Mouse (Mus musculus) embryo, embryonic 11.5 days (tissue): ENCODE data around the gene Tspan32.

Experiments
- DNase-seq: peaks from one replicate; pipeline ENCODE4 v3.0.0-alpha.2; 2012; ENCODE audit warnings: low read depth, low spot score

The Tspan32 gene

GRCm38 (mm10) chr7:143033581-143033980 lies 28.7 kb downstream of the Tspan32 start:
- no peak for DNase-seq

- DNase-seq: no peak
Measured at GRCm38 (mm10) chr7:143034112-143034511, 29.3 kb downstream of the Tspan32 start.

- DNase-seq: no peak
Measured at GRCm38 (mm10) chr7:143034519-143035450, 29.9 kb downstream of the Tspan32 start.

GRCm38 (mm10) chr7:143036787-143037186 lies 31.9 kb downstream of the Tspan32 start:
- DNase-seq: no peak

GRCm38 (mm10) chr7:143037306-143037705 lies 32.5 kb downstream of the Tspan32 start:
- no peak for DNase-seq

GRCm38 (mm10) chr7:143038174-143038931 lies 33.5 kb downstream of the Tspan32 start:
- no peak for DNase-seq

GRCm38 (mm10) chr7:143040561-143040960 lies 35.7 kb downstream of the Tspan32 start:
- DNase-seq: no peak

GRCm38 (mm10) chr7:143041138-143041822 lies 36.4 kb downstream of the Tspan32 start:
- no peak for DNase-seq

- no peak for DNase-seq
Measured at GRCm38 (mm10) chr7:143042089-143042488, 37.2 kb downstream of the Tspan32 start.

GRCm38 (mm10) chr7:143042897-143043300 lies 38.1 kb downstream of the Tspan32 start:
- no peak for DNase-seq

GRCm38 (mm10) chr7:143044049-143044825 lies 39.4 kb downstream of the Tspan32 start:
- DNase-seq: no peak

- no peak for DNase-seq
Measured at GRCm38 (mm10) chr7:143044826-143045206, 40.0 kb downstream of the Tspan32 start.

- DNase-seq: no peak
Measured at GRCm38 (mm10) chr7:143046358-143046757, 41.5 kb downstream of the Tspan32 start.

- DNase-seq: no peak
Measured at GRCm38 (mm10) chr7:143049331-143049730, 44.5 kb downstream of the Tspan32 start.

- DNase-seq: no peak
Measured at GRCm38 (mm10) chr7:143049841-143050816, 45.3 kb downstream of the Tspan32 start.

GRCm38 (mm10) chr7:143051316-143051715 lies 46.5 kb downstream of the Tspan32 start:
- no peak for DNase-seq

GRCm38 (mm10) chr7:143052626-143053007 lies 47.8 kb downstream of the Tspan32 start, which contains the start of gene Cd81:
Gene Cd81, plus strand, starts transcription at chr7:143052739.
- DNase-seq: peak; percentile 70

GRCm38 (mm10) chr7:143053008-143053899 lies 48.4 kb downstream of the Tspan32 start:
- no peak for DNase-seq
